Mouse (Mus musculus) midbrain, embryonic 16.5 days (tissue): ENCODE measurements around the gene Brd1. TPM values are rescaled to one million over a fixed set of nuclear protein-coding genes. Genes with fewer than 3 reads are reported as not detected.
"Not testable (repeated sequence)": the region's sequence is repeated elsewhere in the genome, so short reads cannot be mapped to it uniquely, and the experiment has no call there.

ENCODE experiments used
- ATAC-seq: fragments of 200-750 bp; cut with Nextera tagmentation; 2 replicates; pipeline ENCODE4 v1.8.0; 2017; ENCODE audit warnings: moderate TSS enrichment
- H3K27ac ChIP-seq: fragments of 300-500 bp; sonication (generic); 2 replicates; pipeline ENCODE4 v1.5.1; 2014; ENCODE audit warnings: mild to moderate bottlenecking, low read length, mixed read lengths
- H3K27me3 ChIP-seq: fragments of 300-500 bp; sonication (generic); 2 replicates; pipeline ENCODE4 v1.6.1; 2014; ENCODE audit warnings: low read depth, low read length, mixed read lengths; ENCODE audit not compliant: control insufficient read depth, insufficient read depth
- H3K36me3 ChIP-seq: fragments of 300-500 bp; sonication (generic); 2 replicates; pipeline ENCODE4 v1.6.1; 2014; ENCODE audit warnings: mild to moderate bottlenecking, low read length, moderate library complexity, mixed read lengths; ENCODE audit not compliant: control insufficient read depth, insufficient read depth
- H3K4me1 ChIP-seq: fragments of 300-500 bp; sonication (generic); 2 replicates; pipeline ENCODE4 v1.6.1; 2014; ENCODE audit warnings: mild to moderate bottlenecking, low read length, mixed read lengths; ENCODE audit not compliant: control insufficient read depth, insufficient read depth
- H3K4me2 ChIP-seq: fragments of 300-500 bp; sonication (generic); 2 replicates; pipeline ENCODE4 v1.6.1; 2014; ENCODE audit warnings: mild to moderate bottlenecking, low read length, mixed read lengths
- H3K4me3 ChIP-seq: fragments of 300-500 bp; sonication (generic); 2 replicates; pipeline ENCODE4 v1.5.1; 2014; ENCODE audit warnings: low read depth, mild to moderate bottlenecking, low read length, moderate library complexity, mixed read lengths
- H3K9ac ChIP-seq: fragments of 300-500 bp; sonication (generic); 2 replicates; pipeline ENCODE4 v1.6.1; 2014; ENCODE audit warnings: low read depth, low read length, mixed read lengths
- H3K9me3 ChIP-seq: fragments of 300-500 bp; sonication (generic); replicated peaks from 2 replicates; pipeline ENCODE4 v1.6.1; 2014; ENCODE audit warnings: mild to moderate bottlenecking, low read length, mixed read lengths; ENCODE audit not compliant: control insufficient read depth, poor library complexity, severe bottlenecking
- WGBS: fragments of 180-500 bp; shearing (Covaris S2); extraction: QIAGEN DNeasy Blood & Tissue Kit; methylation state at CpG from one replicate; pipeline ENCODE4 v1.1.7; 2014; 5-methylcytosine and 5-hydroxymethylcytosine counted together
- polyA plus RNA-seq: library from polyadenylated mRNA; unstranded; fragments of >200 nt; fragmentation: Nextera tagmentation; extraction: Ambion mirVana; gene quantifications from 2 replicates; pipeline ENCODE4 v1.2.1, GENCODE M21; 2015

Gene Brd1
- polyA plus RNA-seq, 1 experiment from 2014 or later: 15.5 TPM

- no peaks in the 10 kb centered on the region for H3K27me3 ChIP-seq
- peak within 1 kb of the TSS; percentile 87 for H3K9ac ChIP-seq
- under 1% methylated on average over 88 of the region's 119 CpGs for WGBS
- H3K4me2 ChIP-seq: peak within 1 kb of the TSS; percentile 82
- ATAC-seq: peak; percentile 81
- H3K4me1 ChIP-seq: peaks cover 22% of the 10 kb centered on the region
- peak within 1 kb of the TSS; percentile 92 for H3K27ac ChIP-seq
- H3K4me3 ChIP-seq: peak within 1 kb of the TSS; percentile 84
- H3K9me3 ChIP-seq: no peaks in the 10 kb centered on the region
- H3K36me3 ChIP-seq: 0 out of 2 replicates have a peak, but pooled peaks cover under 1% of the 10 kb centered on the region
Measured at GRCm38 (mm10) chr15:88751564-88752402, 17.8 kb upstream of the Brd1 start, which contains the start of gene Zbed4. TSS of gene Zbed4 (plus strand) at chr15:88751660.

- H3K27me3 ChIP-seq: no peaks in the 10 kb centered on the region
- H3K4me3 ChIP-seq: peak overlapping the region; percentile 84
- ATAC-seq: peak; percentile 98
- H3K36me3 ChIP-seq: no peaks in the 10 kb centered on the region
- H3K4me2 ChIP-seq: peak overlapping the region; percentile 82
- peaks cover 22% of the 10 kb centered on the region for H3K4me1 ChIP-seq
- no peaks in the 10 kb centered on the region for H3K9me3 ChIP-seq
- WGBS: 6% methylated on average over 54 of the region's 54 CpGs
- peak overlapping the region; percentile 83 for H3K27ac ChIP-seq
- H3K9ac ChIP-seq: peak overlapping the region; percentile 69
Measured at GRCm38 (mm10) chr15:88750677-88751563, 16.9 kb upstream of the Brd1 start.

- Histone ChIP-seq H3K9ac (no peak overlapping the region), H3K27me3 (no peaks in the 10 kb centered on the region), H3K36me3 (no peaks in the 10 kb centered on the region), H3K4me3 (no peak overlapping the region), H3K4me2 (no peak overlapping the region), H3K4me1 (peaks cover 19% of the 10 kb centered on the region), H3K9me3 (no peaks in the 10 kb centered on the region), H3K27ac (no peak overlapping the region)
- ATAC-seq: no peak
- 96% methylated on average over 10 of the region's 10 CpGs for WGBS
Measured at GRCm38 (mm10) chr15:88750032-88750431, 16.0 kb upstream of the Brd1 start.

GRCm38 (mm10) chr15:88749617-88750016, 15.6 kb upstream of the Brd1 start:
- H3K27me3 ChIP-seq, H3K36me3 ChIP-seq, H3K4me2 ChIP-seq, H3K9ac ChIP-seq, ATAC-seq, H3K4me3 ChIP-seq, H3K27ac ChIP-seq, H3K9me3 ChIP-seq: not testable (repeated sequence)
- H3K4me1 ChIP-seq: peaks cover 18% of the 10 kb centered on the region
- WGBS: 95% methylated on average over 8 of the region's 8 CpGs

- Histone ChIP-seq H3K27ac (no peak overlapping the region), H3K9ac (no peak overlapping the region), H3K27me3 (no peaks in the 10 kb centered on the region), H3K4me3 (no peak overlapping the region), H3K9me3 (no peaks in the 10 kb centered on the region), H3K4me1 (peaks cover 5% of the 10 kb centered on the region), H3K4me2 (no peak overlapping the region), H3K36me3 (no peaks in the 10 kb centered on the region)
- ATAC-seq: no peak
- 51% methylated on average over 3 of the region's 3 CpGs for WGBS
Measured at GRCm38 (mm10) chr15:88745926-88746325, 11.9 kb upstream of the Brd1 start.

GRCm38 (mm10) chr15:88745347-88745746, 11.3 kb upstream of the Brd1 start:
- H3K9me3 ChIP-seq: no peaks in the 10 kb centered on the region
- no peak overlapping the region for H3K27ac ChIP-seq
- no peaks in the 10 kb centered on the region for H3K27me3 ChIP-seq
- H3K9ac ChIP-seq: no peak overlapping the region
- ATAC-seq: no peak
- 84% methylated on average over 3 of the region's 3 CpGs for WGBS
- H3K4me2 ChIP-seq: no peak overlapping the region
- H3K4me1 ChIP-seq: no peaks in the 10 kb centered on the region; the same call in 1 of the 2 replicates
- no peak overlapping the region for H3K4me3 ChIP-seq
- H3K36me3 ChIP-seq: no peaks in the 10 kb centered on the region

GRCm38 (mm10) chr15:88743371-88743770, 9.3 kb upstream of the Brd1 start:
- WGBS: 94% methylated on average over 5 of the region's 5 CpGs

GRCm38 (mm10) chr15:88741366-88741765, 7.3 kb upstream of the Brd1 start:
- H3K4me1 ChIP-seq: no peaks in the 10 kb centered on the region
- ATAC-seq: no peak
- H3K4me3 ChIP-seq: no peak overlapping the region
- H3K9me3 ChIP-seq: no peaks in the 10 kb centered on the region
- H3K36me3 ChIP-seq: no peaks in the 10 kb centered on the region
- no peak overlapping the region for H3K27ac ChIP-seq
- H3K4me2 ChIP-seq: no peak overlapping the region
- H3K9ac ChIP-seq: no peak overlapping the region
- 56% methylated on average over 6 of the region's 6 CpGs for WGBS
- H3K27me3 ChIP-seq: no peaks in the 10 kb centered on the region

More at GRCm38 (mm10) chr15:88743371-88743770, 9.3 kb upstream of the Brd1 start:
- H3K27ac ChIP-seq, H3K9me3 ChIP-seq, H3K27me3 ChIP-seq, H3K9ac ChIP-seq, H3K4me3 ChIP-seq, H3K4me2 ChIP-seq, ATAC-seq, H3K4me1 ChIP-seq, H3K36me3 ChIP-seq: not testable (repeated sequence)
